In the genomic region with DNA sequence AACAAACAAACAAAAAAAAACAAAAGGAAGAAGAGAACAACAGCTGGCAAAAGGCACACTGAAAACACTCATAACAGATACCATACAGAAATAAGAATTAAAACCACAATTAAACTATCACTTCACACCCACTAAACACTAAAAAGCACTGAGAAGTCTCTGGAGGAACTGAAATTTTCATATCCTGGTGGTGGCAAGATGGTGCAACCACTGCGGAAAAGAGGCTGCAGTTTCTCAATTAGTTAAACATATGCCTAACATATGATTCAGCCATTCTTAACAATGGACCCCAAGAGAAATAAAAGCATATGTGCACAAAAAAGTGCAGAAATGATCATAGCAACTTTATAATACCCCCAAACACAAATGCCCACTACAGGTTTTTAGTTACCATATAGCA, we compare ENCODE assay signal across 12 mouse cellular contexts. TPM values are rescaled to one million over a fixed set of nuclear protein-coding genes. Genes with fewer than 3 reads are reported as not detected.
DNase-seq lines count a peak whose midpoint lies in the region; ATAC-seq and TF ChIP-seq lines count a peak whose summit lies in the region.
"Had no signal": no experiment of that assay in that cellular context is flagged by ENCODE, and none has a peak within 500 bp of the region (broad histone marks: within the 10 kb centered on the region; RNA-seq: fewer than 3 reads in every experiment).

No protein-coding gene starts in this region.

- H3K4me3 ChIP-seq in heart, embryonic 13.5 days, result no peak overlapping the region
- H3K4me3 ChIP-seq in CH12.LX (replicated peaks in 1 of 3; ENCODE audit: low read depth in 2 of 3, low read length in 2 of 3, poor library complexity in 1 of 3), result no peak overlapping the region
- 0 out of 2 replicates have a peak overlapping the region, but pooled peaks have one; percentile 1 for H3K4me3 ChIP-seq in forebrain, embryonic 16.5 days (replicated peaks; ENCODE audit: low read length)
- H3K4me3 ChIP-seq: heart, embryonic 12.5 days had no signal

- H3K4me2 ChIP-seq in heart, embryonic 13.5 days, result peak overlapping the region; percentile 33; the same call in 1 of the 2 replicates
- H3K4me2 ChIP-seq in CH12.LX (ENCODE audit: insufficient read depth, low read depth, poor library complexity, severe bottlenecking), result peak overlapping the region; percentile 70
- peak overlapping the region; percentile 41 for H3K4me2 ChIP-seq in forebrain, embryonic 16.5 days (ENCODE audit: low read length)

- dilution Hi-C loops in CH12.LX (cut with MboI; ENCODE audit: extremely low pct_ligation_motif_present, extremely low pct_unique_long_range_greater_than_20kb, low sequenced_read_pairs), result no loop called here

- 0 out of 2 replicates have a peak overlapping the region, but pooled peaks have one; percentile 13 for H3K9ac ChIP-seq in heart, embryonic 13.5 days
- H3K9ac ChIP-seq in CH12.LX (ENCODE audit: insufficient read depth, low read depth), result no peak overlapping the region
- no peak overlapping the region for H3K9ac ChIP-seq in forebrain, embryonic 16.5 days (replicated peaks; ENCODE audit: low read depth, low read length)
- H3K9ac ChIP-seq: heart, embryonic 12.5 days had no signal

- peak; percentile 44; the same call in 1 of the 2 replicates for TF ChIP-seq EP300 in CH12.LX (IDR thresholded peaks at IDR 0.05; ENCODE audit: low read length)

- H3K79me2 ChIP-seq in CH12.LX (replicated peaks; ENCODE audit: control insufficient read depth, extremely low read depth, insufficient read depth, poor library complexity, severe bottlenecking), result peaks cover 45% of the 10 kb centered on the region

- no peak for TF ChIP-seq POLR2A in CH12.LX (IDR thresholded peaks at IDR 0.05; ENCODE audit: low read depth, low read length)

- peaks cover 18% of the 10 kb centered on the region for H3K36me3 ChIP-seq in heart, embryonic 13.5 days
- H3K36me3 ChIP-seq in CH12.LX (replicated peaks in 1 of 2; ENCODE audit: control insufficient read depth in 1 of 2, insufficient read depth in 1 of 2, low read length in 1 of 2), result peaks cover 4 to 21% of the 10 kb centered on the region in 2 experiments
- H3K36me3 ChIP-seq in forebrain, embryonic 16.5 days (ENCODE audit: control insufficient read depth, insufficient read depth), result no peaks in the 10 kb centered on the region

- intact Hi-C loops in heart, postnatal 10 days (cut with DNase I), result no loop called here

- no peak for DNase-seq in heart, postnatal 10 days
- DNase-seq in CH12.LX (ENCODE audit: extremely low read depth), result peak; percentile 21
- DNase-seq in cerebellum, adult 18-20 months, result no peak
- no peak for DNase-seq in right cerebral cortex, adult 18-20 months
- DNase-seq: B cell, adult 2 months; left cerebral cortex, postnatal 4 days; lung, postnatal 4 days had no signal

- WGBS in heart, embryonic 13.5 days, result 93% methylated on average over 1 of the region's 1 CpGs
- 68% methylated on average over 1 of the region's 1 CpGs for WGBS in forebrain, embryonic 16.5 days

- H3K27me3 ChIP-seq in heart, embryonic 13.5 days (replicated peaks), result no peaks in the 10 kb centered on the region
- no peaks in the 10 kb centered on the region for H3K27me3 ChIP-seq in CH12.LX (replicated peaks)
- no peaks in the 10 kb centered on the region for H3K27me3 ChIP-seq in forebrain, embryonic 16.5 days (replicated peaks; ENCODE audit: control insufficient read depth, insufficient read depth, low read length)
- H3K27me3 ChIP-seq: heart, embryonic 12.5 days had no signal

- TF ChIP-seq CTCF in CH12.LX (conservative IDR thresholded peaks at IDR 0.05 in 1 of 2, IDR thresholded peaks at IDR 0.05 in 1 of 2; ENCODE audit: low read depth in 2 of 2, low read length in 2 of 2), result no peak

- no peaks in the 10 kb centered on the region for H3K9me3 ChIP-seq in heart, embryonic 13.5 days
- no peaks in the 10 kb centered on the region for H3K9me3 ChIP-seq in CH12.LX (replicated peaks; ENCODE audit: low read length)
- no peaks in the 10 kb centered on the region for H3K9me3 ChIP-seq in forebrain, embryonic 16.5 days (ENCODE audit: control insufficient read depth, low read length)
- H3K9me3 ChIP-seq: heart, embryonic 12.5 days had no signal

- no peak overlapping the region for H3K27ac ChIP-seq in heart, embryonic 13.5 days (replicated peaks)
- no peak overlapping the region for H3K27ac ChIP-seq in CH12.LX (ENCODE audit: insufficient read depth, low read depth)
- H3K27ac ChIP-seq in forebrain, embryonic 16.5 days (ENCODE audit: low read length), result no peak overlapping the region

- ATAC-seq in heart, embryonic 13.5 days (ENCODE audit: extremely low read depth, insufficient number of reproducible peaks, low FRiP score, low TSS enrichment), result no peak
- ATAC-seq in forebrain, embryonic 16.5 days, result no peak
- peak; percentile 53 for ATAC-seq in megakaryocyte progenitor cell, adult 5-6 weeks (replicated peaks; ENCODE audit: poor library complexity)
- ATAC-seq in CD4-positive, CD25-positive, alpha-beta regulatory T cell, adult 4 months, result no peak

- no peak for TF ChIP-seq RAD21 in CH12.LX (IDR thresholded peaks at IDR 0.05; ENCODE audit: low read depth, low read length)

- in situ Hi-C loops in CH12.LX (cut with MboI; ENCODE audit: low pct_ligation_motif_present, low pct_unique_long_range_greater_than_20kb, low sequenced_read_pairs), result no loop called here

- peaks cover 35% of the 10 kb centered on the region for H3K4me1 ChIP-seq in heart, embryonic 13.5 days
- H3K4me1 ChIP-seq in CH12.LX (ENCODE audit: control insufficient read depth in 1 of 2, insufficient read depth in 2 of 2), result peaks cover 7 to 33% of the 10 kb centered on the region in 2 experiments
- peaks cover 22% of the 10 kb centered on the region for H3K4me1 ChIP-seq in forebrain, embryonic 16.5 days (replicated peaks; ENCODE audit: control insufficient read depth, insufficient read depth, low read length)

TF ChIP-seq in CH12.LX, 34 proteins besides CTCF, POLR2A, EP300 and RAD21:
- TF ChIP-seq NELFE (IDR thresholded peaks at IDR 0.05; ENCODE audit: low read depth, low read length) (no peak), ETS1 (conservative IDR thresholded peaks at IDR 0.05; ENCODE audit: low read depth, low read length) (no peak), IRF4 (IDR thresholded peaks at IDR 0.05; ENCODE audit: low read depth, low read length) (peak; percentile 69), USF2 (conservative IDR thresholded peaks at IDR 0.05; ENCODE audit: low read depth, low read length) (no peak), ZMIZ1 (IDR thresholded peaks at IDR 0.05; ENCODE audit: low read depth, low read length) (no peak)

RNA-seq across cellular contexts. Expression of a gene that starts 5.0 kb away (rescaled TPM):
- polyA plus RNA-seq in heart, embryonic 13.5 days (2015; fragmentation: Nextera tagmentation; extraction: Ambion mirVana), result 49.8 and 50.8 TPM in 2 replicates
- total RNA-seq in heart, postnatal 10 days (2021), result 10 to 100 TPM; 35.7 to 39.4 TPM
- total RNA-seq in CH12.LX (2012; rRNA removed), result 17.2 and 17.7 TPM in 2 replicates
- total RNA-seq in CH12.LX (2014; rRNA removed), result 35.9 and 47.4 TPM in 2 replicates
- polyA plus RNA-seq in CH12.LX (2012; ENCODE audit: insufficient read length, low read depth), result 29.8 and 33.0 TPM in 2 replicates
- 323 and 366 TPM in 2 replicates for polyA plus RNA-seq in forebrain, embryonic 16.5 days (2015; fragmentation: Nextera tagmentation; extraction: Ambion mirVana)
- 53.7 and 92.0 TPM in 2 replicates for total RNA-seq in megakaryocyte progenitor cell, adult 5-6 weeks (2015)
- 44.4 and 55.0 TPM in 2 replicates for total RNA-seq in megakaryocyte progenitor cell, adult 5-6 weeks (2017)
- 10 to 100 TPM; 21.2 to 26.3 TPM for polyA plus RNA-seq in CD4-positive, CD25-positive, alpha-beta regulatory T cell, adult 4 months (2017; shearing (Covaris generic))
